ENCODE assay signal across 21 mouse cellular contexts in genomic region chrX:76082670-76083069, GRCm38 (mm10).
DNase-seq lines count a peak whose midpoint lies in the region; ATAC-seq and TF ChIP-seq lines count a peak whose summit lies in the region.
"Had no signal": no experiment of that assay in that cellular context is flagged by ENCODE, and none has a peak within 500 bp of the region (broad histone marks: within the 10 kb centered on the region; RNA-seq: fewer than 3 reads in every experiment).

No protein-coding gene starts in this region.

- H3K27ac ChIP-seq in forebrain, embryonic 15.5 days (replicated peaks) = no peak overlapping the region
- H3K27ac ChIP-seq in forebrain, embryonic 11.5 days (ENCODE audit: low read depth, low read length) = no peak overlapping the region
- H3K27ac ChIP-seq in stomach, embryonic 16.5 days (ENCODE audit: low read length) = no peak overlapping the region
- H3K27ac ChIP-seq in stomach, postnatal 0 days (replicated peaks) = no peak overlapping the region
- no peak overlapping the region for H3K27ac ChIP-seq in liver, embryonic 12.5 days
- H3K27ac ChIP-seq: embryonic facial prominence, embryonic 13.5 days; gastrocnemius, adult 2 months; heart, embryonic 10.5 days; hindbrain, embryonic 10.5 days; limb, embryonic 15.5 days; neural tube, embryonic 15.5 days; stomach, embryonic 15.5 days had no signal

- no peaks in the 10 kb centered on the region for H3K4me1 ChIP-seq in forebrain, embryonic 15.5 days
- no peaks in the 10 kb centered on the region for H3K4me1 ChIP-seq in forebrain, embryonic 11.5 days (replicated peaks; ENCODE audit: control insufficient read depth, insufficient read depth, low read length)
- no peaks in the 10 kb centered on the region for H3K4me1 ChIP-seq in stomach, embryonic 16.5 days (ENCODE audit: control insufficient read depth, insufficient read depth, low read length)
- no peaks in the 10 kb centered on the region for H3K4me1 ChIP-seq in stomach, postnatal 0 days (replicated peaks; ENCODE audit: control insufficient read depth, insufficient read depth)
- H3K4me1 ChIP-seq in liver, embryonic 12.5 days = no peaks in the 10 kb centered on the region
- H3K4me1 ChIP-seq: embryonic facial prominence, embryonic 13.5 days; heart, embryonic 10.5 days; hindbrain, embryonic 10.5 days; limb, embryonic 15.5 days; neural tube, embryonic 15.5 days; stomach, embryonic 15.5 days had no signal

- no peaks in the 10 kb centered on the region for H3K27me3 ChIP-seq in forebrain, embryonic 15.5 days
- no peaks in the 10 kb centered on the region for H3K27me3 ChIP-seq in forebrain, embryonic 11.5 days (ENCODE audit: control insufficient read depth, insufficient read depth, low read length)
- H3K27me3 ChIP-seq in stomach, embryonic 16.5 days (ENCODE audit: control insufficient read depth, insufficient read depth, low read length) = no peaks in the 10 kb centered on the region
- H3K27me3 ChIP-seq in stomach, postnatal 0 days (ENCODE audit: control insufficient read depth, insufficient read depth, low read length) = no peaks in the 10 kb centered on the region
- no peaks in the 10 kb centered on the region for H3K27me3 ChIP-seq in liver, embryonic 12.5 days (replicated peaks)
- H3K27me3 ChIP-seq: CH12.LX; embryonic facial prominence, embryonic 13.5 days; limb, embryonic 15.5 days; neural tube, embryonic 15.5 days; stomach, embryonic 15.5 days had no signal

- no peak for DNase-seq in forebrain, embryonic 11.5 days (ENCODE audit: low spot score)
- DNase-seq in layer of hippocampus, adult 9-11 months = peak; percentile 7
- no peak for DNase-seq in layer of hippocampus, postnatal 25 days (ENCODE audit: extremely low spot score in 1 of 2, low spot score in 1 of 2)
- no peak for DNase-seq in stomach, postnatal 0 days (ENCODE audit: low spot score)
- no peak for DNase-seq in testis, postnatal 10 days (ENCODE audit: low spot score)
- DNase-seq: adrenal gland, adult 2 months; cerebellum, adult 9-11 months; gastrocnemius, adult 2 months; kidney, adult 18-20 months; right cerebral cortex, postnatal 14 days had no signal

- TF ChIP-seq EP300 in stomach, postnatal 0 days (optimal IDR thresholded peaks at IDR 0.05) = no peak

- H3K9me3 ChIP-seq in forebrain, embryonic 15.5 days = no peaks in the 10 kb centered on the region
- H3K9me3 ChIP-seq in forebrain, embryonic 11.5 days (ENCODE audit: control insufficient read depth, low read length) = no peaks in the 10 kb centered on the region
- no peaks in the 10 kb centered on the region for H3K9me3 ChIP-seq in stomach, embryonic 16.5 days (replicated peaks; ENCODE audit: control insufficient read depth, low read length)
- no peaks in the 10 kb centered on the region for H3K9me3 ChIP-seq in stomach, postnatal 0 days (ENCODE audit: control insufficient read depth, low read length)
- H3K9me3 ChIP-seq in liver, embryonic 12.5 days (replicated peaks) = no peaks in the 10 kb centered on the region
- H3K9me3 ChIP-seq: embryonic facial prominence, embryonic 13.5 days; heart, embryonic 10.5 days; hindbrain, embryonic 10.5 days; limb, embryonic 15.5 days; neural tube, embryonic 15.5 days; stomach, embryonic 15.5 days had no signal

- 73% methylated on average over 4 of the region's 4 CpGs for WGBS in forebrain, embryonic 15.5 days
- 79% methylated on average over 4 of the region's 4 CpGs for WGBS in forebrain, embryonic 11.5 days
- 52% methylated on average over 4 of the region's 4 CpGs for whole genome bisulfite sequencing in stomach, embryonic 16.5 days
- WGBS in stomach, postnatal 0 days = 45% methylated on average over 4 of the region's 4 CpGs
- WGBS in liver, embryonic 12.5 days (ENCODE audit: insufficient replicate concordance) = 47% methylated on average over 4 of the region's 4 CpGs

- no peaks in the 10 kb centered on the region for H3K36me3 ChIP-seq in forebrain, embryonic 15.5 days
- H3K36me3 ChIP-seq in forebrain, embryonic 11.5 days (ENCODE audit: control insufficient read depth, insufficient read depth, low read length) = no peaks in the 10 kb centered on the region
- H3K36me3 ChIP-seq in stomach, embryonic 16.5 days (ENCODE audit: control insufficient read depth, insufficient read depth, low read length) = no peaks in the 10 kb centered on the region
- H3K36me3 ChIP-seq in stomach, postnatal 0 days (ENCODE audit: control insufficient read depth, insufficient read depth, low read length) = no peaks in the 10 kb centered on the region
- H3K36me3 ChIP-seq in liver, embryonic 12.5 days = no peaks in the 10 kb centered on the region
- H3K36me3 ChIP-seq: embryonic facial prominence, embryonic 13.5 days; heart, embryonic 10.5 days; hindbrain, embryonic 10.5 days; limb, embryonic 15.5 days; neural tube, embryonic 15.5 days; stomach, embryonic 15.5 days had no signal

- no peak overlapping the region for H3K4me3 ChIP-seq in forebrain, embryonic 15.5 days
- no peak overlapping the region for H3K4me3 ChIP-seq in forebrain, embryonic 11.5 days (ENCODE audit: low read depth, low read length)
- H3K4me3 ChIP-seq in stomach, embryonic 16.5 days (replicated peaks; ENCODE audit: low read length) = no peak overlapping the region
- no peak overlapping the region for H3K4me3 ChIP-seq in stomach, postnatal 0 days (ENCODE audit: low read depth, low read length)
- H3K4me3 ChIP-seq in liver, embryonic 12.5 days = no peak overlapping the region
- H3K4me3 ChIP-seq: embryonic facial prominence, embryonic 13.5 days; gastrocnemius, adult 2 months; heart, embryonic 10.5 days; hindbrain, embryonic 10.5 days; limb, embryonic 15.5 days; neural tube, embryonic 15.5 days; stomach, embryonic 15.5 days had no signal

- 0 out of 2 replicates have a peak, but pooled peaks have one; percentile 51 for ATAC-seq in forebrain, embryonic 15.5 days (replicated peaks)
- no peak for ATAC-seq in forebrain, embryonic 11.5 days (replicated peaks; ENCODE audit: low FRiP score)
- 0 out of 2 replicates have a peak, but pooled peaks have one; percentile 37 for ATAC-seq in stomach, embryonic 16.5 days (ENCODE audit: insufficient read depth, low FRiP score)
- no peak for ATAC-seq in stomach, postnatal 0 days (ENCODE audit: low FRiP score, low TSS enrichment)
- no peak for ATAC-seq in liver, embryonic 12.5 days
- ATAC-seq: midbrain, embryonic 16.5 days had no signal

- no peak overlapping the region for H3K9ac ChIP-seq in forebrain, embryonic 15.5 days (replicated peaks)
- H3K9ac ChIP-seq in forebrain, embryonic 11.5 days (ENCODE audit: low read length) = no peak overlapping the region
- no peak overlapping the region for H3K9ac ChIP-seq in stomach, embryonic 16.5 days (ENCODE audit: low read length)
- no peak overlapping the region for H3K9ac ChIP-seq in stomach, postnatal 0 days (ENCODE audit: low read length)
- no peak overlapping the region for H3K9ac ChIP-seq in liver, embryonic 12.5 days
- H3K9ac ChIP-seq: embryonic facial prominence, embryonic 13.5 days; limb, embryonic 15.5 days; neural tube, embryonic 15.5 days; stomach, embryonic 15.5 days had no signal

- no peak overlapping the region for H3K4me2 ChIP-seq in forebrain, embryonic 15.5 days (replicated peaks)
- H3K4me2 ChIP-seq in forebrain, embryonic 11.5 days (ENCODE audit: low read depth, low read length, severe bottlenecking) = no peak overlapping the region
- H3K4me2 ChIP-seq in stomach, embryonic 16.5 days (ENCODE audit: low read depth, low read length) = no peak overlapping the region
- no peak overlapping the region for H3K4me2 ChIP-seq in stomach, postnatal 0 days (replicated peaks; ENCODE audit: low read depth)
- H3K4me2 ChIP-seq in liver, embryonic 12.5 days = no peak overlapping the region
- H3K4me2 ChIP-seq: embryonic facial prominence, embryonic 13.5 days; limb, embryonic 15.5 days; neural tube, embryonic 15.5 days; stomach, embryonic 15.5 days had no signal

- TF ChIP-seq CTCF in stomach, postnatal 0 days (IDR thresholded peaks at IDR 0.05; ENCODE audit: low read depth) = no peak

Comparison
In these comparisons a context has a peak if more than half of its experiments do, and no peak if none do; other contexts are left out.
1. ATAC-seq: peak in forebrain, embryonic 15.5 days (single experiment) and stomach, embryonic 16.5 days (single experiment); none in forebrain, embryonic 11.5 days (single experiment), stomach, postnatal 0 days (single experiment) and liver, embryonic 12.5 days (single experiment).